In the genomic region with DNA sequence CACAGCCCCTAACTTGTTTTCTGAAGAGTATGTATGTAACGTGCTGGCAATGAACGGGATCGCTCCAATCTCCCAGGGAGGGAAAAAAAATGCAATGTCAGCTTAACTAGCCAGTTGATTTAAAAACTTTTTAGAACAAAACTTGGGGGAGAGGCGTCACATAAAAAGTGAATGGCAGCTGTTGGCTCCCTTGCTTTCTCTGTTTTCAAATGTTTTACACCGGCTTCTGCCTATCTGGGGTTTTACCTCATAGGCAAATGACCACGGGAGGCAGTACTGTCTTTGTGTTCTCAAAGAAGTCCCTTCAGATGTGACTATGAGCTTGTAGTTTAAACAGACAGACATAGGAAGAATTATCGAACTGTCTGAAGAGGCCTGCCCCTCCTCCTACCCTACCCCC, we compare ENCODE assay signal across 9 mouse cellular contexts. TPM values are rescaled to one million over a fixed set of nuclear protein-coding genes. Genes with fewer than 3 reads are reported as not detected.
DNase-seq lines count a peak whose midpoint lies in the region; ATAC-seq and TF ChIP-seq lines count a peak whose summit lies in the region.
"Had no signal": no experiment of that assay in that cellular context is flagged by ENCODE, and none has a peak within 500 bp of the region (broad histone marks: within the 10 kb centered on the region; RNA-seq: fewer than 3 reads in every experiment).

No protein-coding gene starts in this region.

- TF ChIP-seq CTCF in embryonic fibroblast, embryonic 13.5 days (IDR thresholded peaks at IDR 0.05; ENCODE audit: borderline replicate concordance, insufficient read depth, low read length): no peak

- no peak overlapping the region for H3K4me3 ChIP-seq in embryonic fibroblast, embryonic 13.5 days (ENCODE audit: insufficient read depth, low read length)
- H3K4me3 ChIP-seq in intestine, embryonic 16.5 days (ENCODE audit: low read length): peak overlapping the region; percentile 43
- H3K4me3 ChIP-seq in neural tube, embryonic 13.5 days: peak overlapping the region; percentile 37

- TF ChIP-seq POLR2A in embryonic fibroblast, embryonic 13.5 days (IDR thresholded peaks at IDR 0.05; ENCODE audit: low read depth, low read length): no peak; the same call in 1 of the 2 replicates

- 31% methylated on average over 7 of the region's 7 CpGs for WGBS in intestine, embryonic 16.5 days
- 20% methylated on average over 7 of the region's 7 CpGs for WGBS in neural tube, embryonic 13.5 days

- peak overlapping the region; percentile 39; the same call in 1 of the 2 replicates for H3K9ac ChIP-seq in intestine, embryonic 16.5 days (ENCODE audit: low read depth, low read length)
- peak overlapping the region; percentile 61 for H3K9ac ChIP-seq in neural tube, embryonic 13.5 days

- no peak for ATAC-seq in intestine, embryonic 16.5 days
- ATAC-seq in neural tube, embryonic 13.5 days (ENCODE audit: low read depth): no peak
- ATAC-seq in megakaryocyte progenitor cell, adult 5-6 weeks (replicated peaks; ENCODE audit: poor library complexity): no peak

- H3K9me3 ChIP-seq in intestine, embryonic 16.5 days (ENCODE audit: control insufficient read depth, low read length): no peaks in the 10 kb centered on the region
- no peaks in the 10 kb centered on the region for H3K9me3 ChIP-seq in neural tube, embryonic 13.5 days

- H3K27me3 ChIP-seq in intestine, embryonic 16.5 days (replicated peaks; ENCODE audit: control insufficient read depth, insufficient read depth, low read length): no peaks in the 10 kb centered on the region
- no peaks in the 10 kb centered on the region; the same call in 1 of the 2 replicates for H3K27me3 ChIP-seq in neural tube, embryonic 13.5 days

- peaks cover 9% of the 10 kb centered on the region for H3K4me1 ChIP-seq in embryonic fibroblast, embryonic 13.5 days (ENCODE audit: control insufficient read depth, insufficient read depth, low read length)
- peaks cover 28% of the 10 kb centered on the region for H3K4me1 ChIP-seq in intestine, embryonic 16.5 days (ENCODE audit: control insufficient read depth, insufficient read depth, low read length)
- peaks cover 42% of the 10 kb centered on the region for H3K4me1 ChIP-seq in neural tube, embryonic 13.5 days (replicated peaks)

- peak overlapping the region; percentile 5; the same call in 1 of the 2 replicates for H3K27ac ChIP-seq in embryonic fibroblast, embryonic 13.5 days (ENCODE audit: insufficient read depth, low read length)
- peak overlapping the region; percentile 75 for H3K27ac ChIP-seq in intestine, embryonic 16.5 days (ENCODE audit: low read length)
- peak overlapping the region; percentile 33; the same call in 1 of the 2 replicates for H3K27ac ChIP-seq in neural tube, embryonic 13.5 days (replicated peaks)

- no peaks in the 10 kb centered on the region for H3K36me3 ChIP-seq in intestine, embryonic 16.5 days (ENCODE audit: control insufficient read depth, insufficient read depth, low read length)
- H3K36me3 ChIP-seq in neural tube, embryonic 13.5 days: no peaks in the 10 kb centered on the region

- H3K4me2 ChIP-seq in intestine, embryonic 16.5 days (ENCODE audit: low read depth, low read length): peak overlapping the region; percentile 56
- peak overlapping the region; percentile 65 for H3K4me2 ChIP-seq in neural tube, embryonic 13.5 days

- DNase-seq in kidney, postnatal 10 days: peak; percentile 25
- DNase-seq in kidney, adult 18-20 months: no peak
- no peak for DNase-seq in c-Kit-positive CD71-positive TER-119-positive erythroid progenitor cells, embryonic 14.5 days (ENCODE audit: low spot score)
- no peak for DNase-seq in right cerebral cortex, postnatal 10 days (ENCODE audit: low spot score in 2 of 2)
- DNase-seq: right cerebral cortex, adult 18-20 months had no signal

RNA-seq across cellular contexts. Expression of gene Prickle1, which starts 4.3 kb away (rescaled TPM):
- 14.2 and 22.7 TPM in 2 replicates for polyA plus RNA-seq in embryonic fibroblast, embryonic 13.5 days (2011; ENCODE audit: insufficient read length, low read depth, missing spikeins)
- 18.1 TPM in 2 replicates for polyA plus RNA-seq in intestine, embryonic 16.5 days (2015; fragmentation: Nextera tagmentation; extraction: Ambion mirVana)
- polyA plus RNA-seq in neural tube, embryonic 13.5 days (2015; fragmentation: Nextera tagmentation; extraction: Ambion mirVana): 16.5 and 19.9 TPM in 2 replicates
- total RNA-seq in megakaryocyte progenitor cell, adult 5-6 weeks (2015): 1.8 and 2.0 TPM in 2 replicates
- 1.7 and 2.3 TPM in 2 replicates for total RNA-seq in megakaryocyte progenitor cell, adult 5-6 weeks (2017)

Comparison
In these comparisons a context has a peak if more than half of its experiments do, and no peak if none do; other contexts are left out.
1. H3K27ac ChIP-seq: peak in every context shown above with its lines; median percentile 75 in intestine, embryonic 16.5 days; 33 in neural tube, embryonic 13.5 days; 5 in embryonic fibroblast, embryonic 13.5 days.